Mouse (Mus musculus) E14TG2a.4 (cell line): ENCODE results near the gene Camk2d.

Experiments used
- CTCF ChIP-seq: conservative IDR thresholded peaks from 2 replicates; pipeline ENCODE4 v1.5.1; 2014; ENCODE audit warnings: low read length
- NANOG ChIP-seq: IDR thresholded peaks from 2 replicates; pipeline ENCODE4 v1.6.1; 2014; ENCODE audit warnings: borderline replicate concordance, low read length, mixed read lengths
- POU5F1 ChIP-seq: IDR thresholded peaks from 2 replicates; pipeline ENCODE4 v1.6.1; 2014; ENCODE audit warnings: low read length, borderline replicate concordance

DNA sequence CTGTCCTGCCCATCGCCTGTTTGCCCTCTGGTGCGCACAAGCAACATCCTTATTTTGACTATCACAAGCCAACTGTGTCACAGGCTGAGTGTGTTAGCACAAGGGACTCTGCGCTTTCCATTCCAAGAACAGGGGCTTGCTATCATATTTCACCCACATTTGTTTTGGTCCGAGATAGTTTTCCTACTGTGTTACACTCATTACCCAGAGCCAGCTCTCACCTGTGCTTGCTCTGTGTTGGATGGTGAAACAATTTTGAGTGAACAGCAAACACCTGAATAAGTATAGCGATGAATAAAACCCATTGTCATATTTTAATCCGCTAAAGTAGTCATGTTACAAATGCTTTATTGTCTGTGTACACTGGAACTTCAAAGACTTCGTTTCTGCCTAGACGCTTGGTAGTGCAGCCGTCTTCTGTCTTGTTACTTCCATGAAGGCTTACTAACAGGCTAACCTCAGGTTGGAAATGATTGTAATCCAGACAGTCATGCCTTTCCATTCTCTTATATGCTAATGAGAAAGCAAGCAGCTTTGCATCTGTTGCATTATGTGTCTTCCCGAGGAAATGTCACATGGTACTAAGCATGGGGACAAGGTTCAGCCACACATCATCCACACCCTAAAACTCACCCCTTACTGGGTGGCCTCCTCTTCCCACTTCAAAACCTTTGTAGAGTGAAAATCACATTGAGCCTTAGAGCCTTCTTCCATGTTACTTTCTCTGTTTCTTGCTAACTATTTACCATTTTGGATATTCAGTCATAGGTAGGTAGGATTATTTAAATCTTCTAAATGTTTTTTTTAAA lies 44.5 kb downstream of the Camk2d start:
- TF ChIP-seq CTCF (no peak), NANOG (no peak), POU5F1 (no peak)
